Mouse (Mus musculus) small intestine, adult 2 months (tissue): ENCODE measurements at regions not wholly inside any gene's neighbourhood (a gene's known extent, or its start where the extent isn't known, plus 50 kb on each side); places are given as distances from the start of the nearest gene placed in this dataset.

Source experiments
- H3K27ac ChIP-seq: fragments of 200-500 bp; 2 replicates; pipeline ENCODE4 v1.5.1; 2012; ENCODE audit warnings: low read depth, low read length, control low read depth, inconsistent platforms; ENCODE audit not compliant: insufficient read depth
- H3K27me3 ChIP-seq: fragments of 200-500 bp; 2 replicates; pipeline ENCODE4 v1.6.1; 2012; ENCODE audit warnings: mild to moderate bottlenecking, moderate library complexity, low read length, inconsistent platforms; ENCODE audit not compliant: control insufficient read depth, insufficient read depth
- H3K36me3 ChIP-seq: fragments of 200-500 bp; 2 replicates; pipeline ENCODE4 v1.6.1; 2012; ENCODE audit warnings: mild to moderate bottlenecking, low read length, control low read depth, inconsistent platforms; ENCODE audit not compliant: control insufficient read depth, insufficient read depth
- H3K4me1 ChIP-seq: fragments of 200-500 bp; 2 replicates; pipeline ENCODE4 v1.6.1; 2012; ENCODE audit warnings: low read length, inconsistent platforms, mixed read lengths; ENCODE audit not compliant: control insufficient read depth, insufficient read depth, insufficient read length
- H3K4me3 ChIP-seq: fragments of 200-500 bp; 2 replicates; pipeline ENCODE4 v1.5.1; 2012; ENCODE audit warnings: low read depth, mild to moderate bottlenecking, control low read depth, inconsistent platforms, low read length, moderate library complexity
- CTCF ChIP-seq: fragments of 200-500 bp; IDR thresholded peaks from 2 replicates; pipeline ENCODE4 v1.5.1; 2012; ENCODE audit warnings: low read depth, mild to moderate bottlenecking, control low read depth, inconsistent platforms, low read length, moderate library complexity, mixed read lengths; ENCODE audit not compliant: insufficient replicate concordance, insufficient read length; ENCODE audit errors: extremely low read depth
- POLR2A ChIP-seq: fragments of 200-500 bp; IDR thresholded peaks from 2 replicates; pipeline ENCODE4 v1.6.1; 2012; ENCODE audit warnings: low read depth, mild to moderate bottlenecking, control low read depth, inconsistent platforms, low read length, moderate library complexity
- WGBS: fragments of 180-500 bp; shearing (Covaris S2); methylation state at CpG from one replicate; pipeline ENCODE4 v1.1.7; 2018; 5-methylcytosine and 5-hydroxymethylcytosine counted together

GRCm38 (mm10) chr7:117150355-117150754, 230.4 kb upstream of the Xylt1 start:
- Histone ChIP-seq H3K4me3 (no peak overlapping the region), H3K36me3 (no peaks in the 10 kb centered on the region), H3K27me3 (no peaks in the 10 kb centered on the region), H3K27ac (no peak overlapping the region), H3K4me1 (no peaks in the 10 kb centered on the region)
- no peak for TF ChIP-seq POLR2A
- TF ChIP-seq CTCF, result no peak
- 73% methylated on average over 8 of the region's 8 CpGs for WGBS

DNA sequence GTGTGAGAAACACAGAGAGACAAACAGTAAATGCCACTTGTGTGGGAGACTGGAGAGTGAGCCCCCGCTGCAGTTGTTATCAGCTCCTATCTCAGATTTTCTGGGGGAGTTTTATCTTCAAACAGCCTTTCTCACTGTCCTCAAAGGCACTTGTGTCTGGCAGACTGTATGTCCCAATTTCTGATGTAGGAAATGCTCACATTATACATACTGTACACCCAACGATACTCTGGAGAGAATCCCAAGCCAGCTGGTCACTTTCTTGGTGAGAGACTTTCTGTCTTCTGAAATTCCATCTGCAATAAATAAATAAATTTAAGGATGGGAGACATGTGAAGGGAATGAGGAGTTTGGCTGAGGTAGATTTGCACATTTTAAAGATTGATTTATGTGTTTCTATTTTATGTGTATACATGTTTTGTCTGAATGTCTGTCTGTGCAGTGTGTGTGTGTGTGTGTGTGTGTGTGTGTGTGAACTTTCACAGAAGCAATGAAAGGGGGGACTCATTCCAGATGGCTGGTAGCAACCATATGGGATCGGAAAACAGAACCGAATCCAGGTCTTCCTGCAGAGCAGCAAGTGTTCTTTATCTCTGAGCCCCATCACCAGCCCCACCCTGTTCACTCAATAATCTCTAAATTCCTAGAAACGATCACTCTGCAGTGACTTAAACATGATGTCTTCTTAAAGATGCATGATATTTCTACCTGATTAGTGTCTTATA, 226.8 kb upstream of the Xylt1 start:
- H3K27ac ChIP-seq, result no peak overlapping the region
- TF ChIP-seq CTCF (no peak), POLR2A (no peak)
- 50% methylated on average over 5 of the region's 5 CpGs for WGBS
- no peaks in the 10 kb centered on the region; the same call in 1 of the 2 replicates for H3K27me3 ChIP-seq
- H3K36me3 ChIP-seq, result no peaks in the 10 kb centered on the region
- H3K4me3 ChIP-seq, result no peak overlapping the region
- H3K4me1 ChIP-seq, result no peaks in the 10 kb centered on the region

DNA sequence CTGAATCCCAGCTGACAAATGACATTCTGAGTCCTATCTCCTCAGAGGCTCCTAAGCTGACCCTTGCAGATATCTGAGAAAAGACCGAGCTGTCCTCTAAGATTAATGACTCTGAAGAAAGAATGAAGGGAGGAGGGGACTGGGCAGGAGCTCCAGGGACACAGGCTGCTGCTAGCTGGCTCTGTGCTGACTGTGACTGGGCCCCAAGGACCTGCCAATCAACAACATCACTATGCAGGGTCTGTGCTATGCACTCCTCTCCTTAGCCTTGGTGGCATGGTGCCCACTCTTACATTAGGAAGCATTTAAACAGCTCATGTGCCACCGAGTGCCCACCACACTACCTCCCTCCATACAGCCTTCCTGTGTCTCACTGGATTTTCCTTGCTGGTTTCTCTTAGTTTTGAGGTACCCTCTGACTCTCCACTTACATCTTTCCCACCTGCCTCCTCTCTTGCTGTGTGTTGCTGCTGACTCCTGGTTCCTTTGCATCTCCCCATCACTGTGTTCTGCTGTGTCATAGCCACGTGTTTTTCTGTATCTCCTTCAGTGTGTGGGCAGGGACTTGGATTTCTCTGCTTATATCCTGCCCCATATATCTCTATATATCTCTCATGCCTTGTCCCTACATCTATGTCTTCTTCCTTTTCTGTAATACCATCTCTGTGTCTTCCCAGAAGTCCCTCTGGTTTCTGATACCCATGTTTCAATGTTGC, 219.4 kb upstream of the Xylt1 start:
- TF ChIP-seq CTCF (no peak), POLR2A (no peak)
- H3K4me3 ChIP-seq, result no peak overlapping the region
- no peak overlapping the region for H3K27ac ChIP-seq
- H3K36me3 ChIP-seq, result no peaks in the 10 kb centered on the region
- H3K4me1 ChIP-seq, result no peaks in the 10 kb centered on the region
- H3K27me3 ChIP-seq, result no peaks in the 10 kb centered on the region; the same call in 1 of the 2 replicates
- WGBS, result 29% methylated on average over 3 of the region's 3 CpGs

DNA sequence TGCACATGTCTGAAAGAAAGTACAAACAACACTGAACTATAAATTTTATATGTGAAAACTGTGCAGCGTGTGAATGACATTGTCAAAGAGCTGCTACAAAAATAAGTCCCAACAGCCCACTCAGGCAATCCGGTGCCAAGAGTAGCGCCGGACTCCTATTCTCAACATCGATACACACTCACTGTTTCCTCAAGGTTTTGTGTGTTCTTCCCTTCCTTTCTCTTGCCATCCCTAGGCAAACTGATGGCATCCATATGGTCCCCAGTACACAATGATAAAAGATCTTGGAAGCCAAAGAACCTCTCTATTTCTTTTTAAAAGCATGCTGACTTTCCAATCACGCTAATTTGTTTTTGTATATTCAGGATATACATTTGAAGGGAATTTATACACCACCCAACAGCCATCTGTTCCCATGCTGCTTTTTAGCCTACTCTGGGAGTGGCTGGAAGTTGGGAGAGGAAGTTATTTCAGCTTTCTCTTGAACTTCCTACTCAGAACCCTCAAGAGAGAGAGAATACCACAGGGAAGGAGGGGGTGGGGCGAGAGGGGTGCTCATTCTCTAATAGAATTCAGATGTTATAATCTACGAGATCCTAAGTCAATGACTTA, 205.9 kb upstream of the Xylt1 start:
- Histone ChIP-seq H3K4me1 (no peaks in the 10 kb centered on the region), H3K36me3 (no peaks in the 10 kb centered on the region), H3K4me3 (no peak overlapping the region), H3K27ac (no peak overlapping the region), H3K27me3 (no peaks in the 10 kb centered on the region)
- TF ChIP-seq CTCF (no peak), POLR2A (no peak)
- 77% methylated on average over 8 of the region's 8 CpGs for WGBS

- Histone ChIP-seq H3K27ac (no peak overlapping the region), H3K27me3 (no peaks in the 10 kb centered on the region), H3K36me3 (no peaks in the 10 kb centered on the region), H3K4me1 (no peaks in the 10 kb centered on the region), H3K4me3 (no peak overlapping the region)
- 38% methylated on average over 1 of the region's 1 CpGs for WGBS
- no peak for TF ChIP-seq CTCF
- no peak for TF ChIP-seq POLR2A
Measured at GRCm38 (mm10) chr7:117184011-117184410, 196.8 kb upstream of the Xylt1 start.

DNA sequence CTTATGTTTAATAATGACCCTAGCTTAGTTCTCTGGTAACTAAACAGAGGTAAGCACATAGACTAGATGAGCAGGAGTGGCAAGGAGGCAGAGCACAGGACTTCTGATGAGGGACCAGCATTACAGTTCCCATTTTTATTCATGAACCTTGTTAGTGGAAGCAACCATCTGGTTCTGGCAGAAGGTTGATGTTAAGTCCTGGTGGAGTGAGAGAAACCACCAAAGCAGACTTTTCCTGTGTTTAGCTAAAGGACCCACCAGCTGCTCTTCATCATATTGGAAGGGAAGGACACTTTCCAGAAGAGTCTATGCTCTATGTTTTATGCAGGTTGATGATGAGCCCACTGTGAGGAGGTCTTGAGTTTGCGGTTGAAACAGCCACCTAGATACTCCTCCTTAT, 194.9 kb upstream of the Xylt1 start:
- Histone ChIP-seq H3K4me1 (no peaks in the 10 kb centered on the region), H3K27ac (no peak overlapping the region), H3K27me3 (no peaks in the 10 kb centered on the region), H3K4me3 (no peak overlapping the region), H3K36me3 (no peaks in the 10 kb centered on the region)
- no peak for TF ChIP-seq POLR2A
- TF ChIP-seq CTCF, result no peak
- WGBS, result 78% methylated on average over 1 of the region's 1 CpGs

- WGBS, result 66% methylated on average over 3 of the region's 3 CpGs
- TF ChIP-seq POLR2A (no peak), CTCF (no peak)
- Histone ChIP-seq H3K27me3 (no peaks in the 10 kb centered on the region), H3K27ac (no peak overlapping the region), H3K4me1 (no peaks in the 10 kb centered on the region), H3K4me3 (no peak overlapping the region), H3K36me3 (no peaks in the 10 kb centered on the region)
Measured at GRCm38 (mm10) chr7:117196611-117197010, 184.2 kb upstream of the Xylt1 start.

DNA sequence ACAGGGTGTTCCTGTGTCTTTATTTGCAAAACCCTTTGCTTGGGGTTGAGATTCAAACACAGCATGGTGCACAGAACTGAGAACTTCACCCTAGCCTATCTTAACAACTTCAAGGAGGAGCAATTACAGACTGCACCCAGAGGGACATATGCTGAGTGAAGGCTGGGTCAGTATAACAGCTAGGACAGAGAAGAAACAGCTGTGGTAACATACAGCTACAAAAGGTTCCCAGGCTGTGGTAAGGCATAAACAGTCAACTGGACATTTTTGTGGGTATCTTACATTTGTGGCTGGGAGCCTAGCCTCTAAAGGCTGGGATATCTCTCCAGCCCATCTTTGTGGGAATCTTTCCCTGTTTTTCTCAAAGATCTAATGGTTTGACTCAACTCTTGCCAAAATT, 154.5 kb upstream of the Xylt1 start:
- TF ChIP-seq CTCF (no peak), POLR2A (no peak)
- no peak overlapping the region for H3K4me3 ChIP-seq

More for the DNA sequence above, 154.5 kb upstream of the Xylt1 start:
- Histone ChIP-seq H3K27me3 (no peaks in the 10 kb centered on the region), H3K27ac (no peak overlapping the region), H3K4me1 (no peaks in the 10 kb centered on the region), H3K36me3 (no peaks in the 10 kb centered on the region)
